Mouse (Mus musculus) spleen, embryonic (tissue): ENCODE results near the gene Gm5936.
"Not testable (repeated sequence)": the region's sequence is repeated elsewhere in the genome, so short reads cannot be mapped to it uniquely, and the experiment has no call there.

Experiments
- CTCF ChIA-PET: fragments of 350-600 bp; sonication (Branson Sonifier 250); formaldehyde crosslinking; loops from one replicate; lab custom pipeline; 2022; lab: Charles Lee

Gene Gm5936

DNA sequence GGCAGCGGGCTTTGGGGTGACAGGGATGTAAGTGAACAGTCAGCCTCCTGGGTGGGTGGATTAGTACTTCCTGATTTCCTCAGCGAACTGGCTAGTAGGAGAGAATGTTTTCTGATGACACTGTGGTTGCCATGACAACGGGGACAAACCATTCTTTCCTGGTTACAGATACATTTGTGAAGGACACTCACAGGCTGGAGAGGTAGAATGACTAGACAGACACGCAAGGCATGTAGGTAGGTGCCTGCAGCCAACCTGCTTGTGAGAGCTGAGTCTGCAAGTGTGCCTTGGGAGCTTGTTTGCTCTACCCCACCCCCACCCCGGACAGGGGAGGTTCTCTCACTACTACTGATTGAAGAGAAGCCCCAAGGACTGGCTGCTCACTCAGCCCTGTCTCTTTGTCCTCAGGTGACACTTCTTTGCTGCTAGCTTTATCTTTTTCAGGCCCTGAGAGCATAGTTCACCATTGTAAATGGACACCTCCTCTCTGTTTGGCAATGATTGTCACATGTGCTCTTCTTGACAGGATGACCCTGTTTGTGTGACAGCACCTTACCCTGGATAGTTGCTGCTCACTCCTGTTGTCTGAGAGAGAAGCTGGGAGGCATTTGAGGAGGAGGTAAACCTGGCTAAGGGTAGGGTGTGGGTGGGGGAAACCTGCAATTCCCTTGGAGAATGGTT lies at the start of gene Gm5936:
Gm5936 (plus strand) TSS at position 355 of the 681 bp plus-strand sequence.
- CTCF ChIA-PET, result not testable (repeated sequence)

DNA sequence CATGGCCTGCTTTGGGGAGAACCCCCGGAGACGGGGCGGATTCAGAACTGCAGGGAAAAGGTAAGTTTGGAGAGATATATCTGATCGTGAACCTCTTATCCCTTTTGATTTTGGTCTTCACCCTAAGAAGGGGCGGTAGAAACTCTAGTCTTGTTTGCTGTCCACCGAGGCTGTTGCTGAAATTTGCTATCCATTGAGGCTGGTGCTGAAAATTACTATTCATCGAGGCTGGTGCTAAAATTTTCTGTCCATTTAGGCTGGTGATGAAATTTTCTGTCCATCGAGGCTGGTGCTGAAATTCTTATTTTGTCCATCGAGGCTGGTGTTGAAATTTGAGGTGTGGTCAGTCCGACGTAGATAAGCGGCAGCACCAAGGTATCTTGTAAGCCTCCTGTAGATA lies 19.1 kb downstream of the Gm5936 start:
- CTCF ChIA-PET, result not testable (repeated sequence)

DNA sequence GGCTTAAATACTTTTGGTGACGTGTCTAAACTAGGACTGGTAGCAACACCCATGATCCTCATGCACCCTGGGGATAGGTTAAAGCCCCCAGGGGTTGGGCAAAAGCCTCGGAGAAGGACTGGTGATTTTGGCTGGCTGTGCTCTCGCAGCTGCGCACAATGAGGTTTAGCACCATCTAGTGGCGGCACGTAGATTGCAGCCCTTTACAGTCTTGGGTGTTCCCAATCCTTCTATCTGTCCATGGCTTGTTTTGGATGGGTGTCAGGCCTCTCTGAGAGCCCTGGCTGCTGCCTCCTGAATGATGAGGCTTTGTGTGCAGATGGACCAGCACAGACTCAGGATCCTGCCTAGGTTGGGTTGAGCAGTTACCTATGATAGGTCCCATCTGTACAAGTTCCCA lies 43.1 kb downstream of the Gm5936 start:
- CTCF ChIA-PET, result not testable (repeated sequence)
